Mouse (Mus musculus): ENCODE data around the gene Nub1.

DNA sequence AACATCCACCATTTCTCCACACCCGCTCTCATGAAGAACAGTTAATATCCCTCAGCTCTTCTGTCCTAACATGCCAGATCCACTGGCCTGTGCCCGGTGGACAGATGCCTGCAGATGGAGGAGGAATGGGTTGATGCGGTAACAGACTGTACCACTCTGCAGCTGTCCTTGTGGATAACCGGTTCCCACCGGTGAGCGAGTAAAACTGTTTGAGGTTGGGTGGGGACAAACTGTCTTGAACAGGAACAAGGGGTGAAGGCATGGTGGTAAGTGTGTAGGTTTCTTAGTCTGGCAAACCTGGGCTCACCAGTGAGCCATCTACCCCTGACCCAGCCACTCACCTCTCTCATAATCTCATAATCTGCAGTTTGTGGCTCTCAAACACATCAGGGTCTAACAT, 34.0 kb upstream of the Nub1 start:
- TF ChIP-seq CTCF (IDR thresholded peaks at IDR 0.05; ENCODE audit: extremely low read depth, insufficient read length, insufficient replicate concordance, low read depth, low read length) (no peak), POLR2A (IDR thresholded peaks at IDR 0.05; ENCODE audit: low read depth, low read length) (no peak)
